Mouse (Mus musculus) CH12.LX (cell line): Measurements from ENCODE around the gene Dusp22. TPM values are rescaled to one million over a fixed set of nuclear protein-coding genes. Genes with fewer than 3 reads are reported as not detected.

Source experiments
- DNase-seq: peaks from one replicate; pipeline ENCODE4 v3.0.0-alpha.2; 2013; ENCODE audit errors: extremely low read depth
- H3K27ac ChIP-seq: 2 replicates; pipeline ENCODE4 v1.5.1; 2012; ENCODE audit warnings: low read depth, mild to moderate bottlenecking, control low read depth, moderate library complexity; ENCODE audit not compliant: insufficient read depth
- H3K27me3 ChIP-seq: replicated peaks from 2 replicates; pipeline ENCODE3; 2012; ENCODE audit warnings: inconsistent platforms
- H3K36me3 ChIP-seq, 2 experiments: replicated peaks in 1 of 2; 2 replicates each; pipeline versions ENCODE3 to v1.6.1; 2012; ENCODE audit warnings: inconsistent platforms in 1 of 2, low read length in 1 of 2, mild to moderate bottlenecking in 1 of 2, mixed read lengths in 1 of 2, moderate library complexity in 1 of 2; ENCODE audit not compliant: control insufficient read depth in 1 of 2, insufficient read depth in 1 of 2
- H3K4me1 ChIP-seq, 2 experiments: 2 replicates each; pipeline ENCODE4 v1.6.1; 2012; ENCODE audit warnings: inconsistent platforms in 1 of 2, moderate library complexity in 1 of 2; ENCODE audit not compliant: insufficient read depth in 2 of 2, control insufficient read depth in 1 of 2
- H3K4me2 ChIP-seq: 2 replicates; pipeline ENCODE4 v1.6.1; 2012; ENCODE audit warnings: low read depth, mild to moderate bottlenecking, control low read depth; ENCODE audit not compliant: poor library complexity, insufficient read depth, severe bottlenecking
- H3K4me3 ChIP-seq, 3 experiments: fragments of 150-350 bp in 1 of 3; sonication (generic) in 1 of 3; replicated peaks in 1 of 3; 2 replicates each; pipeline versions ENCODE3 to v1.5.1; 2011 to 2012; ENCODE audit warnings: low read depth in 2 of 3, low read length in 2 of 3, mild to moderate bottlenecking in 2 of 3, moderate library complexity in 2 of 3, control low read depth in 1 of 3, improper control_type of control experiment in 1 of 3, inconsistent platforms in 1 of 3, mixed read lengths in 1 of 3; ENCODE audit not compliant: poor library complexity in 1 of 3
- H3K79me2 ChIP-seq: replicated peaks from 2 replicates; pipeline ENCODE4 v1.6.1; 2012; ENCODE audit warnings: mild to moderate bottlenecking, moderate library complexity; ENCODE audit not compliant: control insufficient read depth, poor library complexity, insufficient read depth, severe bottlenecking; ENCODE audit errors: extremely low read depth
- H3K9ac ChIP-seq: 2 replicates; pipeline ENCODE4 v1.6.1; 2012; ENCODE audit warnings: low read depth, mild to moderate bottlenecking, control low read depth, moderate library complexity; ENCODE audit not compliant: insufficient read depth
- H3K9me3 ChIP-seq: replicated peaks from 2 replicates; pipeline ENCODE3; 2012; ENCODE audit warnings: low read length, inconsistent platforms, mixed read lengths
- BHLHE40 ChIP-seq: IDR thresholded peaks from 2 replicates; pipeline ENCODE4 v1.6.1; 2011; ENCODE audit warnings: mild to moderate bottlenecking, low read depth, low read length, improper control_type of control experiment
- CHD1 ChIP-seq: IDR thresholded peaks from 2 replicates; pipeline ENCODE4 v1.6.1; 2012; ENCODE audit warnings: low read depth, low read length, improper control_type of control experiment, inconsistent platforms
- CHD2 ChIP-seq: IDR thresholded peaks from 2 replicates; pipeline ENCODE4 v1.6.1; 2011; ENCODE audit warnings: low read length, improper control_type of control experiment
- CTCF ChIP-seq, 2 experiments: IDR thresholded peaks in 1 of 2; conservative IDR thresholded peaks in 1 of 2; 2 replicates each; pipeline ENCODE4 v1.5.1; 2011 to 2012; ENCODE audit warnings: low read depth in 2 of 2, low read length in 2 of 2, improper control_type of control experiment in 1 of 2, inconsistent platforms in 1 of 2, mild to moderate bottlenecking in 1 of 2, moderate library complexity in 1 of 2
- E2F4 ChIP-seq: IDR thresholded peaks from 2 replicates; pipeline ENCODE4 v1.6.1; 2011; ENCODE audit warnings: low read depth, low read length, improper control_type of control experiment; ENCODE audit not compliant: insufficient replicate concordance
- ELF1 ChIP-seq: IDR thresholded peaks from 2 replicates; pipeline ENCODE4 v1.6.1; 2014; ENCODE audit warnings: low read depth, mild to moderate bottlenecking, inconsistent platforms, low read length, improper control_type of control experiment
- EP300 ChIP-seq: IDR thresholded peaks from 2 replicates; pipeline ENCODE4 v1.6.1; 2011; ENCODE audit warnings: low read length, improper control_type of control experiment
- ETS1 ChIP-seq: conservative IDR thresholded peaks from 2 replicates; pipeline ENCODE4 v1.6.1; 2012; ENCODE audit warnings: low read depth, mild to moderate bottlenecking, inconsistent platforms, low read length, improper control_type of control experiment, moderate library complexity
- GABPA ChIP-seq: IDR thresholded peaks from 2 replicates; pipeline ENCODE4 v1.6.1; 2012; ENCODE audit warnings: low read depth, low read length, improper control_type of control experiment, inconsistent platforms; ENCODE audit not compliant: insufficient replicate concordance
- HCFC1 ChIP-seq: IDR thresholded peaks from 2 replicates; pipeline ENCODE4 v1.6.1; 2012; ENCODE audit warnings: low read depth, mild to moderate bottlenecking, inconsistent platforms, low read length, improper control_type of control experiment
- IRF4 ChIP-seq: IDR thresholded peaks from 2 replicates; pipeline ENCODE4 v1.6.1; 2014; ENCODE audit warnings: low read depth, mild to moderate bottlenecking, inconsistent platforms, low read length, improper control_type of control experiment
- JUN ChIP-seq: IDR thresholded peaks from 2 replicates; pipeline ENCODE4 v1.6.1; 2011; ENCODE audit warnings: low read depth, mild to moderate bottlenecking, low read length, improper control_type of control experiment, moderate library complexity; ENCODE audit not compliant: insufficient read depth
- JUND ChIP-seq: conservative IDR thresholded peaks from 2 replicates; pipeline ENCODE4 v1.6.1; 2011; ENCODE audit warnings: low read depth, low read length, improper control_type of control experiment
- MAFK ChIP-seq: IDR thresholded peaks from 2 replicates; pipeline ENCODE4 v1.6.1; 2011; ENCODE audit warnings: low read length, improper control_type of control experiment; ENCODE audit not compliant: insufficient replicate concordance
- MAX ChIP-seq: IDR thresholded peaks from 2 replicates; pipeline ENCODE4 v1.6.1; 2011; ENCODE audit warnings: low read length, improper control_type of control experiment
- MAZ ChIP-seq: IDR thresholded peaks from 2 replicates; pipeline ENCODE4 v1.6.1; 2012; ENCODE audit warnings: low read depth, mild to moderate bottlenecking, inconsistent platforms, low read length, improper control_type of control experiment, moderate library complexity
- MEF2A ChIP-seq: IDR thresholded peaks from 2 replicates; pipeline ENCODE4 v1.6.1; 2014; ENCODE audit warnings: low read depth, mild to moderate bottlenecking, inconsistent platforms, low read length, improper control_type of control experiment, borderline replicate concordance
- MXI1 ChIP-seq: IDR thresholded peaks from 2 replicates; pipeline ENCODE4 v1.6.1; 2011; ENCODE audit warnings: mild to moderate bottlenecking, low read depth, low read length, improper control_type of control experiment
- MYC ChIP-seq: IDR thresholded peaks from 2 replicates; pipeline ENCODE4 v1.6.1; 2011; ENCODE audit warnings: low read depth, mild to moderate bottlenecking, improper control_type of control experiment, low read length
- NELFE ChIP-seq: IDR thresholded peaks from 2 replicates; pipeline ENCODE4 v1.6.1; 2011; ENCODE audit warnings: low read depth, low read length, improper control_type of control experiment
- NRF1 ChIP-seq: IDR thresholded peaks from 2 replicates; pipeline ENCODE4 v1.6.1; 2014; ENCODE audit warnings: low read depth, mild to moderate bottlenecking, inconsistent platforms, low read length, improper control_type of control experiment, moderate library complexity
- PAX5 ChIP-seq: IDR thresholded peaks from 2 replicates; pipeline ENCODE4 v1.6.1; 2012; ENCODE audit warnings: low read length, inconsistent platforms, mixed read lengths
- POLR2AphosphoS2 ChIP-seq: IDR thresholded peaks from 2 replicates; pipeline ENCODE4 v1.6.1; 2011; ENCODE audit warnings: low read depth, low read length, improper control_type of control experiment
- RAD21 ChIP-seq: IDR thresholded peaks from 2 replicates; pipeline ENCODE4 v1.6.1; 2011; ENCODE audit warnings: low read depth, mild to moderate bottlenecking, low read length, improper control_type of control experiment, moderate library complexity
- RCOR1 ChIP-seq: conservative IDR thresholded peaks from 2 replicates; pipeline ENCODE4 v1.6.1; 2012; ENCODE audit warnings: low read depth, mild to moderate bottlenecking, inconsistent platforms, low read length, improper control_type of control experiment
- SIN3A ChIP-seq: IDR thresholded peaks from 2 replicates; pipeline ENCODE4 v1.6.1; 2012; ENCODE audit warnings: low read length, improper control_type of control experiment, inconsistent platforms
- SMC3 ChIP-seq: IDR thresholded peaks from 2 replicates; pipeline ENCODE4 v1.6.1; 2011; ENCODE audit warnings: low read depth, low read length, improper control_type of control experiment
- TBP ChIP-seq: conservative IDR thresholded peaks from 2 replicates; pipeline ENCODE4 v1.6.1; 2011; ENCODE audit warnings: low read depth, low read length, improper control_type of control experiment
- TCF12 ChIP-seq: IDR thresholded peaks from 2 replicates; pipeline ENCODE4 v1.6.1; 2014; ENCODE audit warnings: low read depth, mild to moderate bottlenecking, inconsistent platforms, low read length, improper control_type of control experiment
- UBTF ChIP-seq: IDR thresholded peaks from 2 replicates; pipeline ENCODE4 v1.6.1; 2012; ENCODE audit warnings: low read depth, mild to moderate bottlenecking, inconsistent platforms, low read length, improper control_type of control experiment, moderate library complexity
- USF1 ChIP-seq: IDR thresholded peaks from 2 replicates; pipeline ENCODE4 v1.6.1; 2014; ENCODE audit warnings: low read depth, mild to moderate bottlenecking, inconsistent platforms, low read length, improper control_type of control experiment
- USF2 ChIP-seq: conservative IDR thresholded peaks from 2 replicates; pipeline ENCODE4 v1.6.1; 2011; ENCODE audit warnings: low read depth, low read length, improper control_type of control experiment
- ZC3H11A ChIP-seq: IDR thresholded peaks from 2 replicates; pipeline ENCODE4 v1.6.1; 2012; ENCODE audit warnings: low read depth, mild to moderate bottlenecking, inconsistent platforms, low read length, improper control_type of control experiment
- ZKSCAN1 ChIP-seq: IDR thresholded peaks from 2 replicates; pipeline ENCODE4 v1.6.1; 2012; ENCODE audit warnings: low read depth, inconsistent platforms, low read length, improper control_type of control experiment, borderline replicate concordance
- ZMIZ1 ChIP-seq: IDR thresholded peaks from 2 replicates; pipeline ENCODE4 v1.6.1; 2012; ENCODE audit warnings: low read depth, mild to moderate bottlenecking, inconsistent platforms, low read length, improper control_type of control experiment
- ZNF384 ChIP-seq: IDR thresholded peaks from 2 replicates; pipeline ENCODE4 v1.6.1; 2012; ENCODE audit warnings: low read depth, low read length, improper control_type of control experiment, inconsistent platforms
- dilution Hi-C: fragments of 300-500 bp; cut with MboI; formaldehyde crosslinking; loops from 2 replicates; pipeline ENCODE4 v1.14.3; 2020; ENCODE audit warnings: low sequenced_read_pairs; ENCODE audit not compliant: extremely low pct_unique_long_range_greater_than_20kb, extremely low pct_ligation_motif_present
- in situ Hi-C: fragments of 300-500 bp; cut with MboI; formaldehyde crosslinking; loops from 3 replicates; pipeline ENCODE4 v1.14.3; 2019; ENCODE audit warnings: low sequenced_read_pairs, low pct_ligation_motif_present, low pct_unique_long_range_greater_than_20kb, mixed read lengths
- polyA plus RNA-seq: library from polyadenylated mRNA; unstranded; fragments of >175 nt; gene quantifications from 2 replicates; pipeline ENCODE4 v1.2.1, GENCODE M21; 2012; ENCODE audit warnings: low read depth; ENCODE audit not compliant: insufficient read length
- total RNA-seq, 2 experiments: library from RNA; depleted of rRNA; stranded (reverse); fragments of 300-350 nt in 1 of 2; fragments of >200 nt in 1 of 2; gene quantifications; 2 replicates each; pipeline ENCODE4 v1.2.3; 2012 to 2014

Dusp22 gene
- total and polyA plus RNA-seq, 3 experiments = 18.0 to 28.7 (median 22.5) TPM

GRCm38 (mm10) chr13:30692644-30693385 is 33.0 kb downstream of the Dusp22 start:
- in situ Hi-C loops = no loop called here

GRCm38 (mm10) chr13:30695232-30695631 is 35.4 kb downstream of the Dusp22 start:
- in situ Hi-C loops = no loop called here
- Histone ChIP-seq H3K79me2 (no peaks in the 10 kb centered on the region), H3K4me1 (peaks cover 28 to 66% of the 10 kb centered on the region in 2 experiments), H3K4me3 (no peak overlapping the region), H3K27me3 (no peaks in the 10 kb centered on the region), H3K9me3 (no peaks in the 10 kb centered on the region), H3K36me3 (peaks cover 14 to 37% of the 10 kb centered on the region in 2 experiments), H3K9ac (no peak overlapping the region), H3K4me2 (no peak overlapping the region), H3K27ac (no peak overlapping the region)
- no peak for DNase-seq
- TF ChIP-seq GABPA (no peak), BHLHE40 (no peak), USF1 (no peak), ZNF384 (peak; percentile 87), IRF4 (no peak), MYC (no peak), NRF1 (no peak), SIN3A (0 out of 2 replicates have a peak, but pooled peaks have one; percentile 25), MAX (no peak), ELF1 (no peak), UBTF (no peak), PAX5 (no peak), TCF12 (no peak), SMC3 (no peak), USF2 (no peak), ETS1 (no peak), NELFE (no peak), ZKSCAN1 (no peak)
- dilution Hi-C loops = no loop called here

More at GRCm38 (mm10) chr13:30692644-30693385, 33.0 kb downstream of the Dusp22 start:
- peaks cover 6 to 19% of the 10 kb centered on the region in 2 experiments for H3K36me3 ChIP-seq
- H3K9me3 ChIP-seq = no peaks in the 10 kb centered on the region
- H3K9ac ChIP-seq = peak overlapping the region; percentile 46
- no peaks in the 10 kb centered on the region for H3K27me3 ChIP-seq
- H3K4me3 ChIP-seq = no peak overlapping the region
- H3K4me1 ChIP-seq = peaks cover 38 to 88% of the 10 kb centered on the region in 2 experiments
- peak overlapping the region; percentile 88 for H3K27ac ChIP-seq
- DNase-seq = peak; percentile 79
- TF ChIP-seq ZMIZ1 (no peak), MYC (no peak; the same call in 1 of the 2 replicates), ZKSCAN1 (no peak), ETS1 (peak; percentile 55; the same call in 1 of the 2 replicates), ZNF384 (no peak), ZC3H11A (no peak), PAX5 (no peak), E2F4 (no peak), NRF1 (no peak), JUN (0 out of 2 replicates have a peak, but pooled peaks have one; percentile 29), MXI1 (no peak; the same call in 1 of the 2 replicates), ELF1 (peak; percentile 65), JUND (peak; percentile 50), CHD1 (no peak), HCFC1 (no peak), MAZ (no peak), NELFE (no peak), RAD21 (no peak), MAX (no peak), USF1 (no peak), EP300 (peak; percentile 69), SIN3A (no peak), CTCF (conservative IDR thresholded peaks at IDR 0.05 in 1 of 2, IDR thresholded peaks at IDR 0.05 in 1 of 2; ENCODE audit: low read depth in 2 of 2, low read length in 2 of 2) (no peak), MEF2A (peak; percentile 85), POLR2AphosphoS2 (no peak), IRF4 (peak; percentile 57; the same call in 1 of the 2 replicates), CHD2 (no peak), TBP (no peak), UBTF (no peak), GABPA (no peak), MAFK (0 out of 2 replicates have a peak, but pooled peaks have one; percentile 8), BHLHE40 (peak; percentile 86), RCOR1 (0 out of 2 replicates have a peak, but pooled peaks have one; percentile 15)
- dilution Hi-C loops = no loop called here
- peak overlapping the region; percentile 38 for H3K4me2 ChIP-seq
- no peaks in the 10 kb centered on the region for H3K79me2 ChIP-seq
